Mouse (Mus musculus) neural tube, embryonic 15.5 days (tissue): ENCODE measurements at regions not wholly inside any gene's neighbourhood (a gene's known extent, or its start where the extent isn't known, plus 50 kb on each side); places are given as distances from the start of the nearest gene placed in this dataset.

Experiments
- ATAC-seq: fragments of 200-750 bp; cut with Nextera tagmentation; 2 replicates; pipeline ENCODE4 v1.8.0; 2017; ENCODE audit warnings: mild to moderate bottlenecking, moderate TSS enrichment, moderate library complexity; ENCODE audit not compliant: low FRiP score
- H3K27ac ChIP-seq: fragments of 300-500 bp; sonication (generic); replicated peaks from 2 replicates; pipeline ENCODE4 v1.5.1; 2015; ENCODE audit warnings: mild to moderate bottlenecking, inconsistent platforms
- H3K27me3 ChIP-seq: fragments of 300-500 bp; sonication (generic); replicated peaks from 2 replicates; pipeline ENCODE4 v1.6.1; 2015; ENCODE audit warnings: inconsistent platforms
- H3K36me3 ChIP-seq: fragments of 300-500 bp; sonication (generic); 2 replicates; pipeline ENCODE4 v1.6.1; 2015; ENCODE audit warnings: inconsistent platforms
- H3K4me1 ChIP-seq: fragments of 300-500 bp; sonication (generic); 2 replicates; pipeline ENCODE4 v1.6.1; 2015; ENCODE audit warnings: inconsistent platforms
- H3K4me2 ChIP-seq: fragments of 300-500 bp; sonication (generic); 2 replicates; pipeline ENCODE4 v1.6.1; 2015; ENCODE audit warnings: inconsistent platforms, mild to moderate bottlenecking, moderate library complexity
- H3K4me3 ChIP-seq: fragments of 300-500 bp; sonication (generic); replicated peaks from 2 replicates; pipeline ENCODE4 v1.5.1; 2015; ENCODE audit warnings: mild to moderate bottlenecking, inconsistent platforms
- H3K9ac ChIP-seq: fragments of 300-500 bp; sonication (generic); replicated peaks from 2 replicates; pipeline ENCODE4 v1.6.1; 2015; ENCODE audit warnings: mild to moderate bottlenecking, inconsistent platforms
- H3K9me3 ChIP-seq: fragments of 300-500 bp; sonication (generic); replicated peaks from 2 replicates; pipeline ENCODE4 v1.6.1; 2016; ENCODE audit warnings: inconsistent platforms
- WGBS: fragments of 180-500 bp; shearing (Covaris S2); methylation state at CpG from one replicate; pipeline ENCODE4 v1.1.7; 2015; ENCODE audit warnings: mixed read lengths; 5-methylcytosine and 5-hydroxymethylcytosine counted together

- ATAC-seq: no peak
Measured at GRCm38 (mm10) chr13:32535602-32536001, 197.1 kb upstream of the Gmds start.

GRCm38 (mm10) chr13:32530926-32531512 lies 192.5 kb upstream of the Gmds start:
- ATAC-seq: no peak
- H3K27me3 ChIP-seq: no peaks in the 10 kb centered on the region
- no peak overlapping the region for H3K4me2 ChIP-seq
- no peak overlapping the region for H3K27ac ChIP-seq
- H3K4me3 ChIP-seq: no peak overlapping the region
- no peaks in the 10 kb centered on the region for H3K36me3 ChIP-seq
- no peaks in the 10 kb centered on the region for H3K4me1 ChIP-seq
- WGBS: 80% methylated on average over 3 of the region's 3 CpGs
- no peak overlapping the region for H3K9ac ChIP-seq
- no peaks in the 10 kb centered on the region for H3K9me3 ChIP-seq

More at GRCm38 (mm10) chr13:32535602-32536001, 197.1 kb upstream of the Gmds start:
- Histone ChIP-seq H3K27ac (no peak overlapping the region), H3K4me1 (no peaks in the 10 kb centered on the region), H3K27me3 (no peaks in the 10 kb centered on the region), H3K4me3 (no peak overlapping the region), H3K36me3 (no peaks in the 10 kb centered on the region), H3K4me2 (no peak overlapping the region), H3K9ac (no peak overlapping the region), H3K9me3 (no peaks in the 10 kb centered on the region)
- 95% methylated on average over 4 of the region's 4 CpGs for WGBS

DNA sequence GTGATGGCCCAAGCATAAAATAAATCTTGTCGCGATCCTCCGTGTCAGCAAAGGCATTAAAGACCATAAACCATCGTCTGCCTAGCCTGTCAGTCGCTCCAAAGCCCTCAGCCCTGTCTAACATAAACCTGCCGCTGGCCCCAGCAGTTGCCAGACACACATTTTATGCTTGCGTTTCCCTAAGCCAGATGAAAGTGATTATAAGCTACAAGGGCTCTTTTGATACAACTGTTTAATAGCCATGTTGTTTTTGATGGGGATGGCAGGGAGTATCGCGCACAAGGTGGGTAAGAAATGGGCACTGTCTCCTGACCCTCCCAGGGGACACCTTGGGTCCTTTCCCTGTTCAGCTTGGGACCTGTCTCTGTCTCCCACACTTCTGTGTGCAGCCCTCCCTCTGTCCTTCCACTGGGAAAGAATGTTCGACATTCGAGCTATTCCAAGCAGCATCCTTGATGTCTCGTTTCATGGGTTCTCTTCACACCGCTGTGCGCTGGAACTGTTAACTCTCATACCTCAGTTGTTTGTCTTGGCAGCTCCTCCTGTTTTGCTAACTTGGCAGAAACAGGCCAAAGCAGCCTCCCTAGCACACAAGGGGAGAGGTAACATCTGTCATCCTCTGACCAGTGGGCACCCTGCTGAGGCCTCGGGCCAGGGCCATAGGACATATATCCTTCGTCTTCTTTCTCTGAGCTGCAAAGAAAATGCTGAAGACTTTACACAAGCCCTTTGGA lies 180.2 kb upstream of the Gmds start:
- no peaks in the 10 kb centered on the region for H3K27me3 ChIP-seq
- H3K36me3 ChIP-seq: no peaks in the 10 kb centered on the region
- no peaks in the 10 kb centered on the region; the same call in 1 of the 2 replicates for H3K4me1 ChIP-seq
- H3K27ac ChIP-seq: no peak overlapping the region
- no peak overlapping the region for H3K9ac ChIP-seq
- no peak overlapping the region for H3K4me2 ChIP-seq
- no peaks in the 10 kb centered on the region for H3K9me3 ChIP-seq
- 0 out of 2 replicates have a peak, but pooled peaks have one; percentile 21 for ATAC-seq
- no peak overlapping the region for H3K4me3 ChIP-seq
- WGBS: 52% methylated on average over 16 of the region's 16 CpGs

- no peak overlapping the region for H3K4me3 ChIP-seq
- no peak overlapping the region for H3K27ac ChIP-seq
- H3K9me3 ChIP-seq: no peaks in the 10 kb centered on the region
- H3K36me3 ChIP-seq: no peaks in the 10 kb centered on the region
- H3K9ac ChIP-seq: no peak overlapping the region
- no peak for ATAC-seq
- H3K4me2 ChIP-seq: no peak overlapping the region
- 62% methylated on average over 8 of the region's 8 CpGs for WGBS
- no peaks in the 10 kb centered on the region; the same call in 1 of the 2 replicates for H3K4me1 ChIP-seq
- H3K27me3 ChIP-seq: no peaks in the 10 kb centered on the region
Measured at GRCm38 (mm10) chr13:32517514-32517913, 179.0 kb upstream of the Gmds start.

GRCm38 (mm10) chr13:32509231-32510023 lies 170.9 kb upstream of the Gmds start:
- no peak overlapping the region for H3K27ac ChIP-seq
- no peak overlapping the region for H3K4me2 ChIP-seq
- ATAC-seq: no peak
- no peaks in the 10 kb centered on the region for H3K36me3 ChIP-seq
- no peak overlapping the region for H3K9ac ChIP-seq
- WGBS: 78% methylated on average over 5 of the region's 5 CpGs
- no peaks in the 10 kb centered on the region for H3K27me3 ChIP-seq
- no peaks in the 10 kb centered on the region for H3K9me3 ChIP-seq
- H3K4me3 ChIP-seq: no peak overlapping the region
- no peaks in the 10 kb centered on the region for H3K4me1 ChIP-seq

- Histone ChIP-seq H3K9ac (no peak overlapping the region), H3K4me1 (no peaks in the 10 kb centered on the region), H3K27ac (no peak overlapping the region), H3K27me3 (no peaks in the 10 kb centered on the region), H3K9me3 (no peaks in the 10 kb centered on the region), H3K4me3 (no peak overlapping the region), H3K36me3 (no peaks in the 10 kb centered on the region), H3K4me2 (no peak overlapping the region)
- no peak for ATAC-seq
- WGBS: 90% methylated on average over 3 of the region's 3 CpGs
Measured at GRCm38 (mm10) chr13:32508447-32508846, 169.9 kb upstream of the Gmds start.

- no peaks in the 10 kb centered on the region for H3K27me3 ChIP-seq
- H3K27ac ChIP-seq: no peak overlapping the region
- no peak overlapping the region for H3K4me3 ChIP-seq
- no peak for ATAC-seq
- no peaks in the 10 kb centered on the region for H3K36me3 ChIP-seq
- H3K4me2 ChIP-seq: no peak overlapping the region
- no peak overlapping the region for H3K9ac ChIP-seq
- H3K4me1 ChIP-seq: no peaks in the 10 kb centered on the region
- no peaks in the 10 kb centered on the region for H3K9me3 ChIP-seq
- 97% methylated on average over 2 of the region's 2 CpGs for WGBS
Measured at GRCm38 (mm10) chr13:32507825-32508224, 169.3 kb upstream of the Gmds start.

DNA sequence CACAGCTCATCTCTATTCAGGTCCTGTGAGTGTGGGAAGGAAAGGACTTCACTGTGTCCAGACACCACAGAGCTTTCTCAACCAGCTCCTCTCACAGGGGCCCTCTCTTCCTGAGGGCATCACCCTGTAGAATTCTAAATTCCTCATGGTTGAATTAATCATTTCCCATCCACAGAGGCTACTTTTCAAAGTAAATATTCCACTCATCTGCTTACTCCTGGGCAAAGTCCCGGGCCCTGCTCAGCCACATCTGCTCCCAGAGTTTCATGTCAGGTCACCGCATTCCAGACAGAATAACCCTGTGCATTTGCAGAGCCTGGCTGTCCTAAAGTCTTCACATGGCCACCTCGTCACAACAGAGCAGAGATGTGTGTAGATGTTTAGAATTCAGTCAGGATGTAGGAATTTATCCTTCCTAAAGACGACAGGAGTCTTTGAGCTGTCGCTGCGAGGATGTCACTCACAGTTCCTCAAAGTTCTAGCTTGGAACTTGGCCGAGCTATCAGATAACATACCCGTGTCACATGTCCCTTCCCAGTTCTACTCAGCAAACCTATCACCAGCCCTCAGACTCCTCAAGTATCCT lies 159.8 kb upstream of the Gmds start:
- H3K27ac ChIP-seq: no peak overlapping the region
- H3K9me3 ChIP-seq: no peaks in the 10 kb centered on the region
- WGBS: 78% methylated on average over 8 of the region's 8 CpGs
- no peaks in the 10 kb centered on the region for H3K4me1 ChIP-seq
- H3K4me3 ChIP-seq: no peak overlapping the region
- no peaks in the 10 kb centered on the region for H3K36me3 ChIP-seq
- no peak overlapping the region for H3K9ac ChIP-seq
- H3K4me2 ChIP-seq: no peak overlapping the region
- no peak for ATAC-seq
- no peaks in the 10 kb centered on the region for H3K27me3 ChIP-seq

- Histone ChIP-seq H3K9me3 (no peaks in the 10 kb centered on the region), H3K36me3 (no peaks in the 10 kb centered on the region), H3K4me2 (no peak overlapping the region), H3K4me1 (no peaks in the 10 kb centered on the region), H3K9ac (no peak overlapping the region), H3K27me3 (no peaks in the 10 kb centered on the region), H3K27ac (no peak overlapping the region), H3K4me3 (no peak overlapping the region)
- no peak for ATAC-seq
- WGBS: 81% methylated on average over 2 of the region's 2 CpGs
Measured at GRCm38 (mm10) chr13:32496263-32496662, 157.7 kb upstream of the Gmds start.

GRCm38 (mm10) chr13:32495063-32495462 lies 156.5 kb upstream of the Gmds start:
- Histone ChIP-seq H3K4me2 (no peak overlapping the region), H3K36me3 (no peaks in the 10 kb centered on the region), H3K9me3 (no peaks in the 10 kb centered on the region), H3K4me1 (no peaks in the 10 kb centered on the region), H3K27me3 (no peaks in the 10 kb centered on the region), H3K4me3 (no peak overlapping the region), H3K9ac (no peak overlapping the region), H3K27ac (no peak overlapping the region)
- ATAC-seq: no peak
- 60% methylated on average over 6 of the region's 6 CpGs for WGBS

DNA sequence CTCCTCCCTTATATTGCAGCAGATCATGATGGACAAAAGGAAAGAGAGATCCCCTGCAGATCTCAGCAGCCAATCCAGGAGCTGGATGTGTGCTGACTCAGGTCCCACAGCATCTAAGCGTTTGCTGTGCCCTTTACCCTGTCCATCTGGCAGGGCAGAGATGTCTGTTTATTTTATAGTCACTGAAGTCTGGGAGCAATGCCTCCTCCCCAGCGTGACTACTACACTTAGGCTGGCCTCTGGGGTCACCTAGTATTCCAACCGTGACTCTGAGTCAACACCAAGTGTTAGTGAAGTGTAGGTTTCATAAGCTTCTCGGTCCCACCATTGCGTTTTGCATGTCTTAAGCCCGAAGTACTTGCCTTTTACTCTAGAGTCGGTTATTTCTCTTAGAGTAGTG lies 155.3 kb upstream of the Gmds start:
- Histone ChIP-seq H3K9me3 (no peaks in the 10 kb centered on the region), H3K9ac (no peak overlapping the region), H3K36me3 (no peaks in the 10 kb centered on the region), H3K27me3 (no peaks in the 10 kb centered on the region), H3K4me3 (no peak overlapping the region), H3K4me1 (no peaks in the 10 kb centered on the region), H3K4me2 (no peak overlapping the region), H3K27ac (no peak overlapping the region)
- ATAC-seq: no peak
- 71% methylated on average over 7 of the region's 7 CpGs for WGBS
